Mouse (Mus musculus): ENCODE measurements at regions not wholly inside any gene's neighbourhood (a gene's known extent, or its start where the extent isn't known, plus 50 kb on each side); places are given as distances from the start of the nearest gene placed in this dataset.

- H3K36me3 ChIP-seq = no peaks in the 10 kb centered on the region
- 30% methylated on average over 10 of the region's 10 CpGs for WGBS
- DNase-seq (ENCODE audit: low spot score) = no peak
- H3K27ac ChIP-seq = peak overlapping the region; percentile 67; the same call in 1 of the 2 replicates
- H3K4me3 ChIP-seq = peak overlapping the region; percentile 54
- peaks cover 19% of the 10 kb centered on the region for H3K4me1 ChIP-seq
- peaks cover 14% of the 10 kb centered on the region; the same call in 1 of the 2 replicates for H3K27me3 ChIP-seq (ENCODE audit: insufficient read depth, poor library complexity, severe bottlenecking)
- no peaks in the 10 kb centered on the region for H3K9me3 ChIP-seq
These were observed 52.7 kb upstream of the Gm21915 start for GRCm38 (mm10) chr9:40617676-40618062.

GRCm38 (mm10) chr9:40617036-40617675, 53.3 kb upstream of the Gm21915 start:
- DNase-seq (ENCODE audit: low spot score) = no peak
- Histone ChIP-seq H3K9me3 (no peaks in the 10 kb centered on the region), H3K27me3 (ENCODE audit: insufficient read depth, poor library complexity, severe bottlenecking) (peaks cover 14% of the 10 kb centered on the region; the same call in 1 of the 2 replicates), H3K36me3 (no peaks in the 10 kb centered on the region), H3K4me1 (peaks cover 19% of the 10 kb centered on the region), H3K4me3 (peak overlapping the region; percentile 54), H3K27ac (peak overlapping the region; percentile 67)
- 4% methylated on average over 20 of the region's 20 CpGs for WGBS

- no peaks in the 10 kb centered on the region for H3K9me3 ChIP-seq
- DNase-seq (ENCODE audit: low spot score) = peak; percentile 83
- peaks cover 8% of the 10 kb centered on the region; the same call in 1 of the 2 replicates for H3K27me3 ChIP-seq (ENCODE audit: insufficient read depth, poor library complexity, severe bottlenecking)
- peaks cover 19% of the 10 kb centered on the region for H3K4me1 ChIP-seq
- peak overlapping the region; percentile 54 for H3K4me3 ChIP-seq
- WGBS = 4% methylated on average over 11 of the region's 11 CpGs
- peak overlapping the region; percentile 67 for H3K27ac ChIP-seq
- no peaks in the 10 kb centered on the region for H3K36me3 ChIP-seq
These were observed 53.9 kb upstream of the Gm21915 start for GRCm38 (mm10) chr9:40616426-40617035.

- DNase-seq (ENCODE audit: low spot score) = no peak
- WGBS = 35% methylated on average over 8 of the region's 8 CpGs
- peaks cover 8% of the 10 kb centered on the region; the same call in 1 of the 2 replicates for H3K27me3 ChIP-seq (ENCODE audit: insufficient read depth, poor library complexity, severe bottlenecking)
- no peaks in the 10 kb centered on the region for H3K9me3 ChIP-seq
- H3K4me3 ChIP-seq = no peak overlapping the region
- H3K36me3 ChIP-seq = no peaks in the 10 kb centered on the region
- H3K4me1 ChIP-seq = peaks cover 19% of the 10 kb centered on the region
- no peak overlapping the region for H3K27ac ChIP-seq
These were observed 54.5 kb upstream of the Gm21915 start for GRCm38 (mm10) chr9:40615891-40616290.

- peaks cover 19% of the 10 kb centered on the region for H3K4me1 ChIP-seq
- no peaks in the 10 kb centered on the region for H3K36me3 ChIP-seq
- H3K9me3 ChIP-seq = no peaks in the 10 kb centered on the region
- peaks cover 8% of the 10 kb centered on the region; the same call in 1 of the 2 replicates for H3K27me3 ChIP-seq (ENCODE audit: insufficient read depth, poor library complexity, severe bottlenecking)
- WGBS = 53% methylated on average over 5 of the region's 5 CpGs
- DNase-seq (ENCODE audit: low spot score) = no peak
- H3K4me3 ChIP-seq = no peak overlapping the region
- H3K27ac ChIP-seq = no peak overlapping the region
These were observed 56.3 kb upstream of the Gm21915 start for GRCm38 (mm10) chr9:40614071-40614470.

GRCm38 (mm10) chr9:40613182-40613581, 57.2 kb upstream of the Gm21915 start:
- Histone ChIP-seq H3K27ac (no peak overlapping the region), H3K9me3 (no peaks in the 10 kb centered on the region), H3K4me1 (peaks cover 19% of the 10 kb centered on the region), H3K36me3 (no peaks in the 10 kb centered on the region), H3K4me3 (no peak overlapping the region), H3K27me3 (ENCODE audit: insufficient read depth, poor library complexity, severe bottlenecking) (no peaks in the 10 kb centered on the region)
- WGBS = 78% methylated on average over 4 of the region's 4 CpGs
- no peak for DNase-seq (ENCODE audit: low spot score)

GRCm38 (mm10) chr9:40612755-40613154, 57.7 kb upstream of the Gm21915 start:
- H3K4me1 ChIP-seq = peaks cover 17% of the 10 kb centered on the region
- DNase-seq (ENCODE audit: low spot score) = no peak
- no peaks in the 10 kb centered on the region for H3K27me3 ChIP-seq (ENCODE audit: insufficient read depth, poor library complexity, severe bottlenecking)
- H3K27ac ChIP-seq = no peak overlapping the region
- WGBS = 92% methylated on average over 1 of the region's 1 CpGs
- H3K36me3 ChIP-seq = no peaks in the 10 kb centered on the region
- no peaks in the 10 kb centered on the region for H3K9me3 ChIP-seq
- no peak overlapping the region for H3K4me3 ChIP-seq

- Histone ChIP-seq H3K36me3 (no peaks in the 10 kb centered on the region), H3K27ac (no peak overlapping the region), H3K27me3 (ENCODE audit: insufficient read depth, poor library complexity, severe bottlenecking) (no peaks in the 10 kb centered on the region), H3K9me3 (no peaks in the 10 kb centered on the region), H3K4me3 (no peak overlapping the region), H3K4me1 (peaks cover 13% of the 10 kb centered on the region)
- DNase-seq (ENCODE audit: low spot score) = no peak
- WGBS = 77% methylated on average over 4 of the region's 4 CpGs
These were observed 58.1 kb upstream of the Gm21915 start for GRCm38 (mm10) chr9:40612312-40612711.

GRCm38 (mm10) chr9:40611626-40612025, 58.8 kb upstream of the Gm21915 start:
- Histone ChIP-seq H3K9me3 (no peaks in the 10 kb centered on the region), H3K36me3 (no peaks in the 10 kb centered on the region), H3K27me3 (ENCODE audit: insufficient read depth, poor library complexity, severe bottlenecking) (no peaks in the 10 kb centered on the region), H3K4me3 (no peak overlapping the region), H3K27ac (no peak overlapping the region), H3K4me1 (peaks cover 7% of the 10 kb centered on the region)
- WGBS = 59% methylated on average over 3 of the region's 3 CpGs
- no peak for DNase-seq (ENCODE audit: low spot score)

- WGBS = 81% methylated on average over 14 of the region's 14 CpGs
- DNase-seq (ENCODE audit: low spot score) = no peak
- Histone ChIP-seq H3K4me1 (no peaks in the 10 kb centered on the region), H3K9me3 (no peaks in the 10 kb centered on the region), H3K27me3 (ENCODE audit: insufficient read depth, poor library complexity, severe bottlenecking) (no peaks in the 10 kb centered on the region), H3K27ac (no peak overlapping the region), H3K4me3 (no peak overlapping the region), H3K36me3 (no peaks in the 10 kb centered on the region)
These were observed 61.8 kb upstream of the Gm21915 start for GRCm38 (mm10) chr9:40608596-40608995.

- Histone ChIP-seq H3K9me3 (no peaks in the 10 kb centered on the region), H3K27ac (no peak overlapping the region), H3K4me3 (no peak overlapping the region), H3K27me3 (ENCODE audit: insufficient read depth, poor library complexity, severe bottlenecking) (no peaks in the 10 kb centered on the region), H3K4me1 (0 out of 2 replicates have a peak, but pooled peaks cover 3% of the 10 kb centered on the region), H3K36me3 (no peaks in the 10 kb centered on the region)
- DNase-seq (ENCODE audit: low spot score) = no peak
- WGBS = 89% methylated on average over 18 of the region's 18 CpGs
These were observed 62.5 kb upstream of the Gm21915 start for GRCm38 (mm10) chr9:40607941-40608340.

GRCm38 (mm10) chr9:40603521-40603920, 66.9 kb upstream of the Gm21915 start:
- no peak overlapping the region for H3K4me3 ChIP-seq
- H3K27ac ChIP-seq = no peak overlapping the region
- no peaks in the 10 kb centered on the region for H3K27me3 ChIP-seq (ENCODE audit: insufficient read depth, poor library complexity, severe bottlenecking)
- no peak for DNase-seq (ENCODE audit: low spot score)
- no peaks in the 10 kb centered on the region for H3K9me3 ChIP-seq
- H3K36me3 ChIP-seq = no peaks in the 10 kb centered on the region
- WGBS = 67% methylated on average over 1 of the region's 1 CpGs
- 0 out of 2 replicates have a peak, but pooled peaks cover 3% of the 10 kb centered on the region for H3K4me1 ChIP-seq

- 74% methylated on average over 7 of the region's 7 CpGs for WGBS
- H3K9me3 ChIP-seq = no peaks in the 10 kb centered on the region
- no peak for DNase-seq (ENCODE audit: low spot score)
These were observed 67.2 kb upstream of the Gramd1b start for GRCm38 (mm10) chr9:40598431-40598831.

More at GRCm38 (mm10) chr9:40598431-40598831, 67.2 kb upstream of the Gramd1b start:
- H3K4me3 ChIP-seq = no peak overlapping the region
- H3K27me3 ChIP-seq (ENCODE audit: insufficient read depth, poor library complexity, severe bottlenecking) = no peaks in the 10 kb centered on the region
- H3K36me3 ChIP-seq = no peaks in the 10 kb centered on the region
- 0 out of 2 replicates have a peak, but pooled peaks cover 1% of the 10 kb centered on the region for H3K4me1 ChIP-seq
- no peak overlapping the region for H3K27ac ChIP-seq

All from heart, embryonic 10.5 days (tissue).